Mouse (Mus musculus) lung, postnatal 4 days (tissue): ENCODE measurements around the gene Erbb2.

Experiments used
- DNase-seq, 2 experiments: peaks; one replicate each; pipeline ENCODE4 v3.0.0; 2021

Gene Erbb2

DNA sequence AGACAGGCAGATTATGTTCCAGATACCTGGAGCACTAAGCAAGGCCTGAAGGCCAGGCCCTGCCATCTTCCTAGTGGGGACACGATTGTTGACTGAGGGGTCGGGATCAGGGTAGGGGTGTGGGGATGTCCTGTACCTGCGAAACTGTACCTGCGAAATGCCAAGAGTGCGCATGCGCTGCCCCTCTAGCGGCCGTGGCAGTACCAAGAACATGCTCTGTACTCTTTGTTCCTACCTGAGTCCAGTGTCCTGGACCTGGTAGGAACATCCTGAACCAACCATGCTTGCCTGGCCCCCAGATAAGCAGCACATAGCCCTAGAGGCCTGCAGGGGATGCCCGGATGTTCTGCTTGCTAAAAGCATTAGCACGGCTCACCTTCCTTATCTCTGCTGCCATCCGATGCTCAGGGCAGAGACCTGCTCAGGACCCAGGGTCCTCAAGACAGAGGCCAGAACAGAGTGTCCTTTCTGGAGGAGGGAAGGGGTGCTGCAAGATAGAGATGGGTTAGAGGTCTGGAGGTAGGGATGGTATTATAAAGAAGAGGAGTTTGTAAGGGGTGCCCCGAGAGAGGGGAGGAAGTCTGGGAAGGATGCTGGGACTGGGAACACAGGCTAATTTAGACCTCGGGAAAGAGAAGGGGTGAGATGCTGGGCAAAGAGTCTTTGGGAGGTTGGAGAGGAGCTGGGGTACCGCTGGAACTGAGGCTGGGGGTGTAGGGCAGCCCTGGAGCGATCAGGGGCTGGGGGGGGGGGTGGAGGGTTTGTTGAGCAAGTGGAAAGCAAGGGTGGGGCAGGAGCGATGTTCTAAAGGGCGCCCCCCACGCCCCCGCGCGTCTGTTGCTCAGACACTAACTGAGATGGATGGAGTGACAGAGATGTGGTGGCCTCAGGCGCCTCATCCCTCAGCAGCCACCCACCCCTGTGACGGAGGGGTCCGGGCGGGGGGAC lies 26.4 kb upstream of the Erbb2 start, which contains the start of gene Pnmt:
Gene Pnmt (plus strand): TSS at position 813 of the 948 bp plus-strand sequence.
- peak in 1 of 2 experiments; percentile 15 for DNase-seq

DNA sequence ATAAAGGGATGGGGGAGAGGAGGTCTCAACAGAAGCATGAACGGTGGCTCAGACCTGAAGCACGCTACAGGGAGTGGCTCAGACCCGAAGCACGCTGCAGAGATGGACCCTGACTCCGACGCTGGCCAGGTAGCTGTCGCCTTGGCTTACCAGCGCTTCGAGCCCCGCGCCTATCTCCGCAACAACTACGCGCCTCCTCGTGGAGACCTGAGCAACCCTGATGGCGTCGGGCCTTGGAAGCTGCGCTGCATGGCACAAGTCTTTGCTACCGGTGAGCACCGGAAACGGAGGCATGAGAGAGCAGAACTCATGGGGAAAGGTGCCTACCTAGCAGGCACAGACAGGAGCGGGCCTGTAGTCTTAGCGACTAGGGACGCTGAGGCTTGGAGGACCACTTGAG lies 25.7 kb upstream of the Erbb2 start:
- peak in 1 of 2 experiments; percentile 21 for DNase-seq

DNA sequence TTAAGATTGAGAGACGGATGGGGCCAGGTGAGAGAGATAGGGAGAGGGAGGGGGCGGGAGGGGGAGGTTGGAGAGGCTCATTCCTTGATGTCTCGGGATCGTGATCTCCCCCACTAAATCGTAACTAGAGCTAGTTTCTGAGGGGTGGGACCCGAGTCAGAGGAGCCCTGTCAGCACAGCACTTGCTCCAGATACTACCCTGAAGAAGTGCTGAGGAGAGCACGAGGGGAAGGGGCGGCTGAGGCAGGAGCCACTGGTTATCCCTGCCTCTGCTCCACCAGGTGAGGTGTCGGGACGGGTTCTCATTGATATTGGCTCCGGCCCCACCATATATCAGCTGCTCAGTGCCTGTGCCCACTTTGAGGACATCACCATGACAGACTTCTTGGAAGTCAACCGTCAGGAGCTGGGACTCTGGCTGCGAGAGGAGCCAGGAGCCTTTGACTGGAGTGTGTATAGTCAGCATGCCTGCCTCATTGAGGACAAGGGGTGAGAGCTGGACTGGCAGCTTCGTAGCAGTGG lies 25.2 kb upstream of the Erbb2 start:
- peak in 1 of 2 experiments; percentile 17 for DNase-seq

DNA sequence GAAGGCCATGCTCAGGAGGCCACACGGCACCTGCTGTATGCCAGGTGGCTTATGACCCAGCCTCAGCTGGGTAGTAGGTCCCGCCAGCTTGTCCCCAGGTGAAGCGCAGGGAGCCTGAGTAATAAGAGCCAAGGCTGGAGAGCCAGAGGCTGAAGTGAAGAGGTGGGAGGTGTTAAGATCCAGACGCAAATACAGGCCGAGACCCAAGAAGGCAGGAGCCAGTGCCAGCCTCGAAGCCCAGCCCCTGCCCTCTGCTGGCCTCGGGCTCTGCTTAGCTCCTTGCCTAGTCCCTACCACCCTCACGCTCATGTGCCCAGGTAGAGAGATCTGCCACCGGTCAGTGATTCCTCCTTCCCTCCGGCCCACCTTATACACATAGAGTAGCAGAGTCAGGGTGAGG lies 24.0 kb upstream of the Erbb2 start:
- DNase-seq, result peak in 1 of 2 experiments; percentile 54

DNA sequence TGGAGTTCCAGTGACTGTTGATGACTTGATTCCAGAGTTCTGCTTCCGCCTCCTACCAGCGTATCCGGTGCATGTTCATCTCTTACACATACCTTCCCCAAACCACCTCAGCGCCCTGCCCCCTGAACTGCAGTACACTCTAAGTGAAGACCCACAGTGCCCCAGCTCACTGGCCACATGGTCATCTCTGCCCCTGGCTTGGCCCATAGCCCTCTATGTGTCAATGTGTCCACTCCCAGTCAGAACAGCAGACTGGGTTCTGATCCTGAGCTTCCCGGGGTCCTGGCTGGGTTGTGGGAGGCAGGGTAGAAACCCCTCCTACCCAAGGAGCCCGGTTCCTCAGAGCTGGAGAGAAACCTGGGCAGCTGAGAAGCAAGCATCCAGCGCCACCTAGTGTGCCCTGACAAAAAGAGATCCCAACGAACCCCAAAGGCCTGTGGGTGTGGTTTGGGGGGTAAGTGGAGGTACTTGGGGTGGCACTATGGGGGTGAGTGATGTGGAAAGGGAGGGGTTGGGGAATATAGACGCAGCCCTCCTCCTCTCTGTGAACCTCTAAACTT lies 23.0 kb upstream of the Erbb2 start:
- peak; percentile 46 to 68 for DNase-seq

DNA sequence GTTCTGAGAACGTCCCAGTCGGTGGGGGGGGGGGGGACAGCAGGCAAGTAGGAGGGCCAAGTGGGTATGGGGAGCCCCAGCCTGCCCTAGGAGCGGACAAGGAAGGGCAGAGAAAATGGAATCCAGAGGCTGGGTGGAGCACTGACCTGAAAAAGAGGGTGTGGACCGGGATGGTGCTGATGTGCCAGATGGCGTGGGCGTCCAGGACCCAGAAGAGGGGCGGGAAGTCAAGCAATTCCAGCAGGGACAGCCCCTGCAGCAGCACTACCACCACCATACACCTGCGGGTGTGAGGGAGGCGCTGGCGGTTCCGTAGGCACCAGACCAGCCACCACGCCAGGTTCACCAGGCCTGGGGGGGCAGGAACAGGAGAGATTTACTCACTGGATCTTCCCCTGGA lies 22.1 kb upstream of the Erbb2 start:
- no peak for DNase-seq

DNA sequence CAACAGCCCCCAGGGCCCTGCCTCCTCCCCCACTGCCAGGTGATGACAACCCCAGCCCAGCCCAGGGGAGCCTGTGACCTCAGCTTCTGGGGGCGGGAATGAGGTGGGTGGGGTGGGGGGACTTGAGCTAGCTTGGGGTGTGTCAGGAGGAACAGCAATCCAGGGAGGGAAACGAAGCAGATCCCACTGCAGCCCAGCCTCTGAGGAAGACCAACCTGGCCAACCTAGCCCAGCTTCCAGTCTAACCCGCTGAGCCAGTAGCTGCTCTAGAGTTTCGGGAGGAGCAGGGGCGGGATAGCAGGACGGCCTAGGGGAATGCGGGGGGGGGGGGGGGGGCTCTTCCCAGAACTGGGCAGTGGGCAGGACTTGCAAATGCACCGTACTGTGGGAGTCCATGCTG lies 20.2 kb upstream of the Erbb2 start:
- peak in 1 of 2 experiments; percentile 29 for DNase-seq

DNA sequence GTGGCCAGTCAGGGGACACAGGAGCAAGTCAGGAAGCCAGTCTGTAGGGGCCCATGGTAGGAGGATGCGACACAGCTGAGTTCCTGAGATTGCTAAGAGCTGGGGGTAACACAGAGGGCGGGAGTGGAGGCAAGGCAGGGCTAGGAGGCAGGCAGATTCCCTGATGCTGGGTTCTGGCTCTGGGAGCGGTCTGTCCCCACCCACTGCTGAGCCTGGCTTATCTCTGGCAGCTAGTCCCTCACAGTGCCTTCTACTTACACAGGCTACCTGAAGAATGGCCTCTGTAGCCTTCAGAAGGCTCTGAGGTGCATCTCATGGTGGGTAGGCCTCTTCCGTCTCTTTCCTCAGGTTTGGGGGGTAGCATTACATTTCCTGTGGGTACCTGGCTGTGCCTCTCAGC lies 19.6 kb upstream of the Erbb2 start:
- peak in 1 of 2 experiments; percentile 20 for DNase-seq

DNA sequence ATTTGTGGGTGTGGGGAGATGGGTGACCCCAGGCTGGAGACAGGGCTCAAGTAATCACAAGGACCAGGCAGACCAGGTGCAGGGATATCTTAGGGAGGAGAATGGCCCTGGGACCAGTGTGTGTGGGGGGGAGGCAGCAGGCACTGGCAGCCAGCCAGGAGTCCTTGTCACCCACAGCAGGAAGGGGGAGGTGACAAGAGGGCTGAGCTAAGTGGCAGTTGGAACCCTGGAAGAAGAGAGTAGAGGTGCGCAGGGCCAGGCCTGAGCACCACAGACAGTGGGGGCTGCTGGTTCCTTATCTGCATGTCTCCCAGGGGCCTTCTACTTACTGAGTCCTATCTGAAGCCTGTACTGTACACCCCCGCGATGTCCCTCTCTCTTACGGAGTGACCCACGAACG lies 19.0 kb upstream of the Erbb2 start:
- DNase-seq, result peak; percentile 71 to 79

DNA sequence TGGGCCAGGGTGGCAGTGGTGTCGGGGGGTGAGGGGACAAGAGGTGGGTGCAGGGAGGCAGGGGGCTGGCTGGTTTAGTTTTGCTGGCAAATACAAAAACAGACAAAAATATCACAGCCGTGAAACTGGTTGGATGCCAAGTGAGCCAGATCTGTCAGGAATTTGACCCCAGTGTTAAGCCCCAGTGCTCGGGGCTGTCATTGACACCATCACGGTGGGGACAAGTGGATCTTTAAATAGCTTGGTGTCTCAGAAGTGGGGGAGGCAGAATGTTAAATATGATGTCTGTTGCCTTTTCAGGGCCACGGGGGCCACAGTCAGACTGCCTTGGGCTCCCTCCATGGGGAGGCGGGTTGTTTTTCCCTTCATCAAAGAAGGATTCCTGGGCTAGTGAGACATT lies 18.0 kb upstream of the Erbb2 start:
- peak in 1 of 2 experiments; percentile 22 for DNase-seq

DNA sequence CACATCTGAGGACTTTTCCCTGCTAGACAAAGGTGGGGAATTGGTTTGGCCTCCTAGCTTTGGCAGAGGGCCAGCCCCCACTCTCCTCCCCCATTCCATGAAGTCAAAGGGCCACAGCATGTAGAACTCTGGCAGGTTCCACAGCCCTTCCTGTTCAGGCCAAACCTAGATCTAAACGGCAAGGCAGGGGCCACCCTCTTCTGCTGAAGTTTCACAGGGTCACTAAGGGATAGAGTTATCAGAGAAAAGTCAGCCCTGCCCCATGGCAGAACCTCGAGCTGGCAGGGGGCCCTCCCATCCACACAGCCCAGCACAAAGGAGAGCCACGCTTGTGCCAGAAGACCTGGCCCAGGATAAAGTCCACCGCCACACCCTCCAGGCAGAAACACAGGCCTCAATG lies 17.2 kb upstream of the Erbb2 start:
- DNase-seq, result peak in 1 of 2 experiments; percentile 48

DNA sequence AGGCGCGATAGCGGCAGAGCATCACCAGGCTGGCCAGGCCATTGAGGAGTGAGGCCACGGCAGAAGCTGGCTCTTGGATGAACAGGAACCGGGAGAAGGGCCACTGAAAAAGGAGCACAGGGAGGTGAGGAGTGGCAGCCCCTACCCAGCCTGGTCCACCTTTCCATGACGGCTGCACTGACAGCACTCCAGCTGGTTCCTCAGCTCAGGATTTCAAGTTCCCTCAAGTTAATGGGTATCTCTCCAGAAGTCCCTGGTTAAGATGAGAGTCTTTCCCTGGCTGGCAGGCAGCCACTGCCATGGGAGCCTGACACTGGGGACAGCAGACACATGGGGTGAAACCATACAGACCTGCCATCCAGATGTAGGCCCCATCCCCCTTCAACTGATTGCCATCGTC lies 14.3 kb upstream of the Erbb2 start:
- peak in 1 of 2 experiments; percentile 19 for DNase-seq

DNA sequence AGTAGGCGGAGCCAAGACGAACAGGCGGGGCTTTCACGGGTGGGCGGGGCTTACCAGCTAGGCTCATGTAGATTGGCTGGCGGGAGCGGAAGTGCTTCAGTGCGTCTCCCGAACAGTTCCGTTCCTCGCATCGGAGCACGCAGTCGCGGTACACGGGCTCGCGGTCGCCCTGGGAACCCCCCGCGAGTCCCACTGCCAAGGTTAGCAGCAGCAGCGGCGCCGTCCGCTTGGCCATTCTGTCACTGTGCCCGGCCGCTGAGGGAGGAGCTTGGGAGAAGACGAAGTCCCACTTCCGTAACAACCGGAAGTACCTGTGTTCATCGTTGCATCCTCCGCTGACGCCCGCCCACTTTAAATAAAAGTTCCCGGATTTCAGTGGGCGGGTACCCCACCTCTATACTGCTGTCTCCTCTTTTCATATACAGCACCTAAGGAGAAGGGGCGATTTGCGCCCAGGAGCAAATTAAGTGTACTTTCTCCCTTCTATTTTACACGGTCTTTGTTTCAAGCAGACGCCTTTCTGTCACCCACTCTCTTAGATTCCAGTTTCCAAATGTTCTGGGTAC lies 12.0 kb upstream of the Erbb2 start, which contains the start of gene Pgap3:
Gene Pgap3 (minus strand): TSS at position 330 of the 566 bp plus-strand sequence.
- DNase-seq, result peak; percentile 89 to 94

DNA sequence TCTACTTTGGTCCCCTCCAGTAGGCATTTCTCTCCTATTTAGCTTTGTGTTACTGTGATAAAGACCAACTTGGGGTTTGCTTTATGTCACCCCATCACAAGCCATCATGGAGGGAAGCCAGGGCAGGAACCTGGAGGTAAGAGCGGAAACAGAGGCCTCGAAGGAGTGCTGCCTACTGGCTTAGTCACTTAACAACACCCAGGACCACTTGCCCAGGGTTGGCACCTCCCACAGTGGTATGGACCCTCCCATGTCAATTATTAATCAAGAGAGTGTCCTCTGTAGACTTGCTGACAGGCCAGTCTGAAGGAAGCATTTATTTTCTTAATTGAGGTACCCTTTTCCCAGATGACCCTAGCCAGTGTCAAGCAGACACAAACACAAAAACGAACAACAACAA lies 11.5 kb upstream of the Erbb2 start:
- peak in 1 of 2 experiments; percentile 28 for DNase-seq

DNA sequence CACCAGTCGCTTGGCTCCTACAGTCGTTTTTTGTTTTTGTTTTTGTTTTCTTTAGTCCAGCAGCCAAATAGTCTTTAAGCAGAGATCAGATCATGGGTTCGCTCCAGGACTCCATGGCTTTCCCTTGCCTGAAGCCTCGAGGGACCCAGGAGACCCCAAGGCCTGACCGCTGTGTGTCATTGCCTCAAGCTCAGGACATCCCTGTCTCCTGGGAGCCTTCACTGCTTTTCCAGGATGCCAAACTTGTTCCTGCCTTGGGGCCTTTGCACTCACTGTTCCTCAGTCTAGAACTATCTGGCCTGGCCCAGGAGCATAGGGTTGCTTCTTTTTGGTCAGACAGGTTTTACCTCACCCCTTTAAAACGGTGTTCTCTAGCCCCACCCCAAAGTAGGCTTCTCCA lies 5.6 kb upstream of the Erbb2 start:
- DNase-seq, result no peak

DNA sequence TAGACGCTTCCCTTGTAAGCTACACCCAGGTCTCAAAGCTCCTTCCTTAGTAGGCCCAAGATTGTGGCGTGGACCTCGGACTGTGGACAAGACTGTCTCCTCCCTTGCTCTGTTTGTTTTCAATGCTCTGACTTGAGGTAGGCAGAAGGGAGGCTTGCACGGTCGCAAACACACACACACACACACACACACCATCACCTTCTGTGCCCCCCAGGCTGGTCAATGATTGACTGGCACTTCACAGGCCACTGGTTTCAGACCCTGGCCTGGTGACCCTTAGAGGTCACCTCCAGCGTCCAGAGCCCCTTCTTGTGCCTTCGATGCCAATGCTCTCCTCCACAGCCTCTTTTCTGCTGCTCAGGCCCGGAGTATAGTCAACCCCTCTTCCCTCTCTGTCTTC lies 3.4 kb upstream of the Erbb2 start:
- DNase-seq, result no peak

DNA sequence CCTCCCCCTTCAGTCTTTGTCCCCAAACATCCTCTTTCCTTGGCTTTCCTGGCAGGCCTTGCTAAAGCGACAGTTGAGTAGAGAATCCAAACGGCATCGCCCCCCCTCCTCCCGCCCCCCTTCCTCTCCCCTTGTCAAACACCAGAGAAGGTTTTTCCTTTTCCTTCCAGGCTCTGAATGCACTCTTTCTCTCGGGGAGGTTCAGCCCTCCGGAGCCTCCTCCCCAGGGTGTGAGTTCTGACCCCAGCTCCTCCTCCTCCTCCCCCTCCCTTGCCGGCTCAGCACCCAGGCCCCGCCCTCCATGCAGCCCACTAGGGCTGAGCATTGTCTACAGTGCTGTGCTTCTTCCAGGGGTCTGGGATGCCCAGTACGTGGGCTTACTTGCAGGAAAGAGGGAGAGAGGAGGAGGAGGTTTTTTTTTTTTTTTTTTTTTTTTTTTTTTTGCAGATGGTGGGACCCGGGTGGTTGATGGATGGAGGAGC lies 2.9 kb upstream of the Erbb2 start:
- peak; percentile 56 to 75 for DNase-seq

DNA sequence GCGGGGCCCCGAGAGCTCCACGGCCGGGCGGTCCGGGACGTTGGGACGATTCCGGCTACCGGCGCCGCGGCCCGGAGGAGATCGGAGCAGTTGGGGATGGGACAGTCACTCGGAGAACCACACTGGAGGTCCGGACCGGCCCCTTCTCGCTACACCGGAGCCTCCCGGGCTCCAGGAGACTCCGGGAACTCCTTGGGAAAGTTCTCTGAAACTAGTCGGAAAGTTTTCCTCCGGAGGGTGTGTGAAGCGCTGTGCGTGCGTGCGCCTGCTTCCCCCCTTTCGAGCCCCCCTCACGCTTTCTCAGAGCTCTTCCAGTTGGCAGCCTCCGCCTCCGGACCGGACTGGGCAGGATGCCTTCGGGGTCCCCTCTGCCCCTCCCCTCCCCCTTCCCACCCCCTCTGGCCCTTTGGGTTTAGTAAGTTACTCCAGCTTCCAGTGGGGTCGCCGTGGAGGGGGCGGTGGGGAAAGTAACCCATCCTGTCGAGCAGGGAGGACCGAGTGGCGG lies 579 bp downstream of the Erbb2 start:
- peak; percentile 50 to 68 for DNase-seq

DNA sequence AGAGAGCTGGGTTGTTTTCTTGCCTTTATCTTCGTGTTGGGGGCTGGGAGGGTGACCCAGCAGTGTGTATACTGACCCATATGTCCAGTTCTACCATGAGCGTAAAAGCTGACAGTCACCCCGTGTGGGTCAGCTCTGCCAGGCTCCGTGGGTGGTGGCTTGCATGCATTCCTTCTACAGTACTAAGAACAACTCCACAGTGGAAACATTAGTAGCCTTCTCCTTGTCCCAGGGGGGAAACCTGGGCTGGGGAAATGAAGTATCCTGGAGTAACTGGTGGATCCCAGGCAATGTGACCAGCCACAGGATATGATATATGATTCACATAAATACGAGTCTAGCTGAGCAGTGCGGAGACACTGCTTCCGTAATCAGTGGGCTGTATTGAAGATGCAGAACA lies 1.5 kb downstream of the Erbb2 start:
- peak in 1 of 2 experiments; percentile 24 for DNase-seq

DNA sequence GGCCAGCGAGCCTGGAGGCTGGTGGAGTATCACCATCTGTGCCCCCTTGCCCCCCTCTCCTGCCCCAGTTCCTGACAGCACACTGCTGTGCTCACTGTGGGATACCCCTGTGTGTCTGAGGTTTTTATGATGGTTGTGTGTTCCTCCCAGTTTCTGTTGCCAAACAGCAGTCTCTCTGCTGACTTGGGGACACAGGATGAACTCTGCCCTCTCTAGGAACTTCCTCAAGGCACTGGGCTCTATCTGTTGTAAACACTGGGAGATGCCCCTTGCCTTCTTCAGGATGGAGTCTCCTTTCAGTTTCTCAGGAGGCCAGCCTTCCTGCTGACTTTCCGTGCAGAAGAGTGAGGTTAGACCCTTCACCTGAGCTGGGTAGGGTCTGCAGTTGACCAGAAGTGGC lies 1.9 kb downstream of the Erbb2 start:
- peak in 1 of 2 experiments; percentile 14 for DNase-seq

DNA sequence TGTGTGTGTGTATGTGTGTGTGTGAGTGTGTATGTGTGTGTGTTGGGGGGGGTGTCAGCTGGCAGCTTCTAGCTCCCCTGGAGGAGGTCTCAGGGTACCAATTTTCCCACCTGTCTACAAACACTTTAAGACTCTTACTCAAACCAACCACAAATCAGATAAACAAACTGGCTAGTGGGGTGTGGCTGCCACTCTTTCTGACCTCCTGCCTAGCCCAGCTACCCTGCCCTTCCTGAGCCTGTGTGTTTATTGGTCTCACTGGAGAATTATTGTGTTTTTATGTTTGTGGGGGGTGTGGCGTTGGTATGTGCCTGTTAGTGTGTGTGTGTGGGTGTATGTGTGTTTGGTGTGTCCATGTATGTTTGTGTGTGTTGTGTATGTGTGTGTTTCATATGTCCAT lies 4.8 kb downstream of the Erbb2 start:
- DNase-seq, result no peak

DNA sequence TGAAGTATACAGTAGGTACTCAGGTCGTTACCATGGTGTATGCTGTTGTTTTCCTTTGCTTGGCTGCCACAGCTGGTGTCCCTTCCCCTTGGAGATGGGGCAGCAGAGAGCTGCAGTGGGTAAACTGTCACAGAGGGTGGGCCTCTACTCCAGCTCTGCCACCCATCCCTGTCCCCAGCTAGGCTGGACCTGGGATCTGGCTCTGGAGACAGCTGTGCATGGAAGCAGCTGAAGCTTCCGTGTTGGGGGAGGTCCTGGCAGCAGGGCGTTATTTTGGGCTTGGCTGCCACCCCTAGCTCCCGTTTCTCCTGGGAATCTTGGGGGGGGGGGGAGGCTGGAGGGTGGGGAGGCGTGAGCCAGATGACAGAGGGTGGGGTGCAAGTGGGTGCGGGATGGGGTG lies 6.0 kb downstream of the Erbb2 start:
- no peak for DNase-seq

DNA sequence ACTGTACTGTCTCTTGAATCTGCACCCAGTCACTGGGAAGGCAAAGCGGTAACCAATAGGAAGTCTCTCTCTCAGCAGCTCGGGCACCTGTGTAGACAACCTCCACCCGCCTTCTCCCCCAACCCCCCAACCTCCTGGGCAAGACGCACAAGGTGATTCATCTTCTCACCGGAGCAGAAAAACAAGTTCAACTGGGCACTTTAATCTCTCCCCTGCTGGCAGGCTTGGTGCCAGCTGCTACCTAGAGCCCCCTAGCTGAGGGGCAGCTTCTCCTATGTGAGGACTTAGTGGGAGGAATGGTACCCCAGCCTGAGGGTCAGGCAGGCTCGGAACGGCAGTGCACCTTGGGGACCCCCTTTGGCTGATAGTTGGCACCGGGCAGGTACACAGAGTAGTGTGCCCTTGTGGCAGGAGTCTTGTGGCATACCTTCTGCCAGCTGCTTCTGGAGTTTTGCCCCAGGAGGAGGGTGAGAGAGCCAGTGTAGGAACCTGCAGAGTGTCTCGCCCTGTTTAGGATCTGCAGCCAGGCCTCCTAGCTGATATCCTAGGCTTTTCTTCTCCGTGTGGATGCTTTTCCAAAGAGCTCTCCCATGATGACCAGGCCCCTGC lies 6.8 kb downstream of the Erbb2 start:
- DNase-seq, result peak; percentile 43 to 73
